Mouse (Mus musculus): Measurements from ENCODE around the gene Gas2l2. TPM values are rescaled to one million over a fixed set of nuclear protein-coding genes. Genes with fewer than 3 reads are reported as not detected.
A peak's percentile ranks its signal among the peaks of the same experiment; 100 is the strongest.

Gas2l2 gene
- total RNA-seq, 2 experiments from 2014 or later: 0.13 to 0.57 TPM

- peak; percentile 31 for ATAC-seq (replicated peaks; ENCODE audit: poor library complexity, severe bottlenecking)
Observed at GRCm38 (mm10) chr11:83445001-83445400, 15.7 kb upstream of the Gas2l2 start.

- no peak for ATAC-seq (replicated peaks; ENCODE audit: poor library complexity, severe bottlenecking)
Observed at GRCm38 (mm10) chr11:83443824-83444223, 14.6 kb upstream of the Gas2l2 start.

GRCm38 (mm10) chr11:83442596-83443267 is 13.5 kb upstream of the Gas2l2 start:
- peak; percentile 31 for ATAC-seq (replicated peaks; ENCODE audit: poor library complexity, severe bottlenecking)

- ATAC-seq (replicated peaks; ENCODE audit: poor library complexity, severe bottlenecking): no peak
Observed at GRCm38 (mm10) chr11:83441235-83441634, 12.0 kb upstream of the Gas2l2 start.

GRCm38 (mm10) chr11:83440081-83441064 is 11.1 kb upstream of the Gas2l2 start:
- ATAC-seq (replicated peaks; ENCODE audit: poor library complexity, severe bottlenecking): peak; percentile 70

- ATAC-seq (replicated peaks; ENCODE audit: poor library complexity, severe bottlenecking): peak; percentile 41
Observed at GRCm38 (mm10) chr11:83439426-83440060, 10.3 kb upstream of the Gas2l2 start.

GRCm38 (mm10) chr11:83437377-83437776 is 8.1 kb upstream of the Gas2l2 start, which contains the start of gene 1700020L24Rik:
TSS of gene 1700020L24Rik (plus strand) at chr11:83437677.
- no peak for ATAC-seq (replicated peaks; ENCODE audit: poor library complexity, severe bottlenecking)

GRCm38 (mm10) chr11:83432533-83432932 is 3.3 kb upstream of the Gas2l2 start:
- peak; percentile 82 for ATAC-seq (replicated peaks; ENCODE audit: poor library complexity, severe bottlenecking)

GRCm38 (mm10) chr11:83426964-83427363 is 2.3 kb downstream of the Gas2l2 start:
- ATAC-seq (replicated peaks; ENCODE audit: poor library complexity, severe bottlenecking): peak; percentile 97

GRCm38 (mm10) chr11:83424681-83425080 is 4.6 kb downstream of the Gas2l2 start:
- peak; percentile 40; the same call in 1 of the 2 replicates for ATAC-seq (replicated peaks; ENCODE audit: poor library complexity, severe bottlenecking)

- ATAC-seq (replicated peaks; ENCODE audit: poor library complexity, severe bottlenecking): peak; percentile 43; the same call in 1 of the 2 replicates
Observed at GRCm38 (mm10) chr11:83421305-83421704, 8.0 kb downstream of the Gas2l2 start.

GRCm38 (mm10) chr11:83420338-83420737 is 8.9 kb downstream of the Gas2l2 start:
- no peak for ATAC-seq (replicated peaks; ENCODE audit: poor library complexity, severe bottlenecking)

GRCm38 (mm10) chr11:83418566-83418965 is 10.7 kb downstream of the Gas2l2 start:
- peak; percentile 57 for ATAC-seq (replicated peaks; ENCODE audit: poor library complexity, severe bottlenecking)

- no peak for ATAC-seq (replicated peaks; ENCODE audit: poor library complexity, severe bottlenecking)
Observed at GRCm38 (mm10) chr11:83417708-83418107, 11.5 kb downstream of the Gas2l2 start.

GRCm38 (mm10) chr11:83417080-83417479 is 12.2 kb downstream of the Gas2l2 start:
- ATAC-seq (replicated peaks; ENCODE audit: poor library complexity, severe bottlenecking): peak; percentile 70

GRCm38 (mm10) chr11:83410510-83410909 is 18.7 kb downstream of the Gas2l2 start:
- ATAC-seq (replicated peaks; ENCODE audit: poor library complexity, severe bottlenecking): no peak

GRCm38 (mm10) chr11:83409792-83410291 is 19.4 kb downstream of the Gas2l2 start:
- ATAC-seq (replicated peaks; ENCODE audit: poor library complexity, severe bottlenecking): no peak; the same call in 1 of the 2 replicates

GRCm38 (mm10) chr11:83409087-83409754 is 20.0 kb downstream of the Gas2l2 start, which contains the start of gene Rasl10b:
TSS of gene Rasl10b (plus strand) at chr11:83409137.
- ATAC-seq (replicated peaks; ENCODE audit: poor library complexity, severe bottlenecking): no peak; the same call in 1 of the 2 replicates

GRCm38 (mm10) chr11:83408242-83408641 is 21.0 kb downstream of the Gas2l2 start:
- ATAC-seq (replicated peaks; ENCODE audit: poor library complexity, severe bottlenecking): no peak

- no peak for ATAC-seq (replicated peaks; ENCODE audit: poor library complexity, severe bottlenecking)
Observed at GRCm38 (mm10) chr11:83406391-83406790, 22.9 kb downstream of the Gas2l2 start.

Measured in granulocyte monocyte progenitor cell, adult 5-6 weeks (primary cell).